Mouse (Mus musculus) urinary bladder, postnatal 14 days (tissue): ENCODE measurements around the gene Pmvk.
"Not testable (repeated sequence)": the region's sequence is repeated elsewhere in the genome, so short reads cannot be mapped to it uniquely, and the experiment has no call there.

Source experiments
- DNase-seq: peaks from one replicate; pipeline ENCODE4 v3.0.0; 2021; ENCODE audit warnings: low spot score

Gene Pmvk

GRCm38 (mm10) chr3:89429021-89429420 is 25.3 kb upstream of the Pmvk start:
- DNase-seq = not testable (repeated sequence)

DNA sequence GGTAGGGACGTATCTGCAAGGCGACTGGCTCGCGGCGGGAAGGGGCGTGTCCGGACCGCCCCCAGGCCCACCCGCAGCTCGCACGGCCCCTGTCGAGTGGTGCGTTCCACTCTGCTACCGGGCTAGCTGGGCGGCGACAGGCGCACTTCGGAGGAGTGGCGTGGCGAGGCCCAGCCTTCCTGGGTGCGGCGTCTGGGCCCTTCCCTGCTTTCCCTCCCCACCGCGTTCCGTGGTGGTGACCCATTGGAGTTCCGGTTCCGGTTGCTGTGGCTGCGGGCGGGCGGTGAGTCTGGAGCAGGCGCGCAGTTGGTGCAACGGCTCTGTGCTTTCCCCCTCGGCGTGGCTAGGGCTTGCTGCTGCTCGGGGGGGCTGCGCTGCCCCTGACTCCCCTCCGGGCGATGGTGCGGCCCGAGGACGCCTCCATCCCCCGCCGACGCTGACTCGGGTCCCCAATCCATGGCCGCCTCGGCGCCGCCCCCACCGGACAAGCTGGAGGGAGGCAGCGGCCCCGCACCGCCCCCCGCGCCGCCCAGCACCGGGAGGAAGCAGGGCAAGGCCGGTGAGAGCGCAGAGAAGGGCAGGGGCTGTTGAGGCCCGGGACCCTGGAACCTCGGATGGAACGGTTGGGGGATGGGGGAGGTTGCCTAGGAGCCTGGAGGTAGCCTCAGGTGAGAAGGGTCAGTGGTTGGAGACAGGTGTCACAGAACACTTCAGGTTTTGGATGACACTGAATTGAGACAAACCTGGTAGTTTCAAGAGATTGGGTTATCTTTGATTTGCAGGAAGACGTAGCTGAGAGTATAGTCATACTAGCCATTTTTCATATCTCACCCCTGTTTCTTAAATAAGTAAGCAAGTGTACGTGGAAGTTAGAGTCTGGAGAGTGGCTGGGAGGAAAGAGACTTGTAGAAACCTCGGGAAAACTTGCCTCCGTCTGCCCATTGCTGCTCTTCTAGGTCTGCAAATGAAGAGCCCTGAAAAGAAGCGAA is 23.9 kb upstream of the Pmvk start, which contains the start of gene Pygo2:
TSS of gene Pygo2 (plus strand) at position 44 of the 989 bp plus-strand sequence.
- peak; percentile 97 for DNase-seq

DNA sequence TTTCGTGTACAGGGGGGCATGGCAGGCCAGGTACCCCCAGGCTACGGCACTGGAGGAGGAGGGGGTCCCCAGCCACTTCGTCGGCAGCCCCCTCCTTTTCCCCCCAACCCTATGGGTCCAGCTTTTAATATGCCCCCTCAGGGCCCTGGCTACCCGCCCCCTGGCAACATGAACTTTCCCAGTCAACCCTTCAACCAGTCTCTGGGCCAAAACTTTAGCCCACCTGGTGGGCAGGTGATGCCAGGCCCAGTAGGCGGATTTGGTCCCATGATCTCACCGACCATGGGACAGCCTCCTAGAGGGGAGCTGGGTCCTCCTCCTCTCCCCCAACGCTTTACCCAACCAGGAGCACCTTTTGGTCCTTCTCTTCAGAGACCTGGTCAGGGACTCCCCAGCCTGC is 21.7 kb upstream of the Pmvk start:
- DNase-seq = no peak

DNA sequence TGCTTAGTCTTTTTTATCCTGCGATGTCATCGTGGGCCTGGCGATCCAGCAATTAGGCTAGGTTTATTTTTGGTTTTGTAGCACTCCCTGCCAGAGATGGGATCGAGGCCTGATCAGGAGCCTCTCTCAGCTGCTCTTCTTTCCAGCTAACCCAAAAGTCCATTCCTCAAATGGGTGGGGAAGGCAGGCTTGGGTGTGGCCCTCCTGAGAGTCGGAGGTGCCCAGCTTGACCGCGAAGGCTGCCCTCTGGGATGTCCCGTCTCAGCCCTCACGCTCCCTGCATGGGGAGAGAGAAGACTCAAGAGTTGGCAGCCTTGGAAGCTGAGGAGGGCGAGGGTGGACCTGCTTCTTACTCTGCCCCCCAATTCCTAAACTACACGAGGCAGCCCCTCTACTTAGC is 19.8 kb upstream of the Pmvk start:
- DNase-seq = no peak

- DNase-seq = no peak
These were observed 19.3 kb upstream of the Pmvk start for GRCm38 (mm10) chr3:89435041-89435440.

GRCm38 (mm10) chr3:89436176-89437113 is 17.9 kb upstream of the Pmvk start, which contains the start of gene Pbxip1:
Gene Pbxip1 (plus strand): TSS chr3:89436706.
- peak; percentile 66 for DNase-seq

GRCm38 (mm10) chr3:89437269-89437668 is 17.1 kb upstream of the Pmvk start:
- no peak for DNase-seq

GRCm38 (mm10) chr3:89440691-89441090 is 13.7 kb upstream of the Pmvk start:
- DNase-seq = no peak

GRCm38 (mm10) chr3:89448720-89449537 is 5.4 kb upstream of the Pmvk start:
- peak; percentile 52 for DNase-seq

DNA sequence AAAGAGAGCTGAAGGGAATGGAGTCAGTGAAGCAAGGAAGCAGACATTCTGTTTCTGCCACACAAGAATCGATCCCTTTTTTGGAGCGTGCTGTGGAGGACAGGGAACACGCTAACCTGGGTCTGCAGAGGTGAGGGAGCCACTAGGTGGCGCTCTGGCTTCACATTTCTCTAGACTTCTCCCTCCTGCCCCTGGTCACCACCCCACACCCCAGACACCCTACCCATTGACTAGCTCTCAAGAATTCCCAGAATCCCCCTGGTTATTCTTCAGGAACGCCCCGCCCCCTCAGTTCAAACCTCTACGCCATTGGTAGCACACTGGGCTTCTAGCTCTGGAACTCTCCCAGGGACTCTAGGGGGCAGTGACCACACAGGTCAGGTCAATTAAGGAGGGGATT is 4.8 kb upstream of the Pmvk start:
- peak; percentile 74 for DNase-seq

DNA sequence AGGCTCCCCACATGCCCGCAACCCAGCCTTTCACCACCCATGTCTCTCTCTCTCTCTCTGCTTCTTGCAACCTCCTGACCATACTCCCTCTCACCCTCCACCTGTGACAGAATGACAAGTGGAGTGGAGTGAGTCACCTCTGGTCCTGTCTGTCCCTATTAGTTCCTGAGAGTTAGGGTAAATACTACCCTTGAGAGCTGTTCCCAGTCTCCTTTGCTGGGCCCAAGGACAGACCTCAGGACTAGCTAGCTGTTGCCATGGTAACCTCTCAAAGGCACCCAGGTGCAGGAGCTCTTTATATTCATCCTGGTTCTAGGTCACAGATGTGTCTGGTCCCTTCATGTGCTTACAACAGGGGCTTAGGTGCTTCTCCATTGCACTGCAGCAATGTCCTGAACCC is 2.4 kb upstream of the Pmvk start:
- DNase-seq = no peak

- no peak for DNase-seq
These were observed 1.5 kb downstream of the Pmvk start for GRCm38 (mm10) chr3:89455786-89456285.

DNA sequence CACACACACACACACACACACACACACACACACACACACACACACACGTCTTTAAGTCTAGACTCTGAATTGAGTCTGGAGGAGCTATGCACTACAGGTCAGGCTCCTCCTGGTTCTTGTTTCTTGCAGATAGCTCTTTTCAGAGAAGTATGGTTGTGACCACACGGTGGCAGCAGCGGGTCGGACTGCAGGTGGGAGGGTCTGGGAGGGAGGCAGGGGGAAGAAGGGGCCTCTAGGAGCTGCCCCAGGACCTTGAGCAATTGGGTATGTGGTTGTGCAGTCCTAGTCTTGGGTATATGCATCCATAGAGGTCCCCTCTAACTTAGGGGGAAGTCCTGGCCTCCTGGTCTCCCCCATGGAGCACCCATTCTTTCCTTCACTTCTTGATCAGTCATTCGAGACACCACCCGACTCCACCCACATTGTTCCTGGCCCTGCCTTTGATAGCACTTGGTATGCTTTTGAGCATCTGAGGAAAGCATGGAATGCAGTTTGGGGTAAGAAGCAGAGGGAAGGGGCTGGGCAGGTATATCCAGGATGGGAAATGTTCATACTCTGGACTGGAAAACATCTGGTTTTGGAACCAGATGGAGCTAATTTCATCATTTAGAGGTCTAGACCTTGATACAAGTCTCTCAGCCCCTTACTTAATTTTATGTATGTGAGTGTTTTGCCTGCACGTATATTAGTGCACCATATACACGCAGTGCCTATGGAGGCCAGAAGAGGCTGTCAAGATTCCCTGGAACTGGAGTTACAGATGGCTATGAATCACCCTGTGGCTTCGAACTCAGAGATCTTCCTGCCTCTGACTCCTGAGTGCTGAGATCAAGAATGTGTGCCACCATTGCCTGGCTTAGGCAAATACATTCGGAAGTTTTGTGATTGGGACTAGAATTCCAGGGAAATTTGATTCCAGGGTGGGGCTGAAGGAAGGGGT is 2.7 kb downstream of the Pmvk start:
- peak; percentile 67 for DNase-seq

DNA sequence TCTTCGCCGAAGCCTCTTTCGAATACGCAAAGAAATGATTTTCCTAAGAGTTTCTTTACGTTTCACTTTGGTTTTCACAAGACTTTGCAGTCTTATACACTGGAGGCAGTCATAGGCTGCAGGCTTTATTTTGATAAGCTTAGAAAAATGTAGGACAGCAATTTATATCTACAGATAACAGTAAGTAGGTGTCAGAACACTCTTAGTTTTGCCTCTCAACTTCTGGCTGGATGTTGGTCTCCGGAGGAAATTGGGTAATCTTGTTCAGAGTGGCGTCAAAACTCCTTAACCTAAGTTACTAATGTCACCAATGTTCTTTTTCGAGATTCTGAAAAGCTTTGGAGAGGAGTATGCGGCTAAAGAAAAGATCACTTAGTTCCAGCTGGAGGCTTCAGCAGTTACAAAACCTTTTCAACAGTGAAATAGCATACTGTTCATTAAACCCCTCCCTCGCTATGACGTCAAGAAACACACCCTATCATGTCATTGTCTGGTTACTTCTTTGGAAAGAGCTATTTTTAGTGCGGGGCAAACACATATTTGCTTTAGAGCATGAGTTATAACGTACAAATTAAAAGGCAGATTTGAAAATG is 4.1 kb downstream of the Pmvk start:
- no peak for DNase-seq

DNA sequence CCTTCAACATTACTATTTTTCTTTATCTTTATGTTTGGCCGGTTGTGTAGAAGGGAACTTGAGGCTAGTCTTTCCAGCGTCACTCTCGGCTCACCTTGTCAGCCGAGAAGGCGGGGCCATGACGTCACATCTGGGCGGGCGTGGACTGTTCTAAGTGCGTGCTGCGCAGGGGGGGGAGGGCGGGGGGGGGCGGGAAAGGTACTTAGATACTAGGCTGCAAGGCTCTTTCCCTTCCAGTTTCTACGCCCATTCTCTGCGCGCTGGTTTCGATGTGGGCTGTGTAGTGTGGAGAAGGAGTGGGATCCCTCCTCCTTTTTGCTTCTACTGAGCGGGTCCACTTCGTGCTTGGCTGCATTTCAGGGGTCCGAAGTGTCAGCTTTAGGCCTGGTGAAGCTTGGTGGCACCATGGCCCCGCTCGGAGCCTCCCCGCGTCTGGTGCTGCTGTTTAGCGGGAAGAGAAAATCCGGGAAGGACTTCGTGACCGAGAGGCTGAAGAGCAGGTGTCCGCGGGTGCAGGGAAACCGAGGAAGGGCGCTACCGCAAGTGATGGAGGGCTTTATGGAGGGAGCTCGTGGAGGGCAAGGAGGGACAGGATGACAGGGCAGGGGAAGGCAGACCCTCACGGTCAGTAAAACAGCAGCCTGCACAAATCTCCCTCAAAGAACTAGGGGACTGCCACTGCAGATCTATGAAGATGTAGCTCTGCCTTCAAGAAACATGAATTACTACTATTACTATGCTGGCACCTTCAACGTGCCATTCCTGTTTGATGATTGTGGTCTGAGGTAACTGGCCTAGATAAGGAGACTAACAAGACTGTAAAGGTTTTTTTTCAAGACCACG is 4.8 kb downstream of the Pmvk start:
- peak; percentile 94 for DNase-seq

DNA sequence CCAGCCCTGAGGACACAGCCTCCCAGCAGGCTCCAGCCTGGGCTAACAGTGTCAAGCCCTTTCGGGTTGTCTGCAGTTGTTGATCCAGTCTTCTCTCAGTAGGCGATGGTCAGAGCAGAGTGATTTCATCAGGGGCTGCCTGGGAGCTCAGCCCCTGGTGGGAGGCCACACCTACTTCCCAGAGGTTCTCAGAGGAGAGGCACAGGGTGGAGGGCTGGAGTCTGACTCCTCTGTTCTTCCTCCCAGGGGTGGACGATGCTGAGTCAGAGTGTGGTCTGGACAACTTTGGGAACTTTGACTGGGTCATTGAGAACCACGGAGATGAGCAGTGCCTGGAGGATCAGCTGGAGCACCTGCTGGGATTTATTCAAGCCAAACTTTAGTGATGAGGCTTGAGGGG is 13.9 kb downstream of the Pmvk start:
- peak; percentile 10 for DNase-seq

- no peak for DNase-seq
These were observed 17.9 kb downstream of the Pmvk start for GRCm38 (mm10) chr3:89472280-89472679.

GRCm38 (mm10) chr3:89473838-89474237 is 19.5 kb downstream of the Pmvk start:
- DNase-seq = no peak

GRCm38 (mm10) chr3:89479055-89479454 is 24.7 kb downstream of the Pmvk start:
- DNase-seq = no peak
